Mouse (Mus musculus) ZHBTc4 (cell line): Measurements from ENCODE around the gene Gcsam.

Experiments
- DNase-seq: peaks from one replicate; pipeline ENCODE4 v3.0.0-alpha.2; 2011; ENCODE audit warnings: low read depth, low spot score

Gcsam gene

GRCm38 (mm10) chr16:45651497-45651896 lies 41.3 kb downstream of the Gcsam start:
- DNase-seq: no peak

DNA sequence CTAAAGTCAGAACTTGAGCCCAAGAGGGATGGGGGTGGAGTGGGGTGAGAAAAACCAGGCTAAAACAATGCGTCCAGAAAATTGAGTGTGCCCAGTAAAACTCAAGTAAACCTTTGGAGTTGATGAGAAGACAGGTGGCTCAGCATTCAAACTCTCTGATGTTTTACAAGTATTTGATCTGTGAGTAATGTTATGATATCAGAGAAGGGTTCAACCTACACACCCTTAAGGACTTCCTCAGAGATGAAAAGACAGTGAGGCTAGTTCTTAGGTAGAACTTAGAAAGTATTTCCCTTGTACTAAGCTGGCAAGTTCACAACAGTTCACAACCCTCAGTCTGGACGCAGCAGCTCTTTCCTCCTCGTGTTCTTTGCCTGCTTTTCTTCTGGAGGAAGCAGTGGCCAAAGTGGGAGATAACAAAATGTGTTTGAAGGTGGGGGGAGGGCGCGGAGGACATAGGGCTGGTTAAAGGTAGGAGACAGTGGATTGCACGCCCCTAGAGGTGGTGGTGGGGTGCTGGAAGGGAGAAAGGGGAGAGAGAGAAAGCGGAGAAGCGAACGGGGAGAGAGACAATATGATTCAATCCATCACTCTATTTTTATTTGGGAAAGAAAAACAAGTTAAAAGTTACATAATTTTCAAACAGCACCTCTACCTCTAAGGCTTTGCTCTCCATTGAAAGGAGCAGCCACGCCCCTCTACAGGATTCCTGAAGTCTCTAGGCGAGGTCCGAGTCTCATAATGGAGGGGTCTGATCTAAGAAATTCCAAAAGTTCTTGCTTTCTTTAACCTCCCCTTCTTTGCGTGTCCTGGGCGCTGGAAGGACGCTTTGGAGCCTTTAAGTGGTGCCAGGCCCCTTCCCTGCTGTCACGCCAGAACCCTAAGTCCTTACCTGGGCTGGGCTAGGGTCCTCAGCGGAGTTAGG lies 43.1 kb downstream of the Gcsam start:
- DNase-seq: peak; percentile 54

DNA sequence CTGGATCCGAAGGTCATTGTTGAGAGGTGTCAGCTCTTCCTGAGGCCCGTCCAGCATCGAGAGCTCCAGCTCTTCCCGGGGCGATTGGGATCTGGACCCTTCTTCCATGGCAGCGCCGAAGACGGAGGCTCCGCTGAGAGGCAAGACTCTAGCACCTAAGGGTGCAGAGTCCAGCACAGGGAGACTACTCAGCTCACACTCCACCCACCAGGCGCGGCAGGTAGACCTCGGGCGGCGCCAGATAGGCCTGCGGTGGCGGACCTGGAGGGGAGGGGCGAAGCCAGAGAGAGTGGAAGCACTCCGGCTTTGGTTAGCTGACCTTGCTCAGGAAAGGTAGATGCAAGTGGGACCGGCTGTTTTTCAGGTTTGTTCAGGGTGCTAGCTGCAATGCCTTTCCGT lies 43.8 kb downstream of the Gcsam start, which contains the start of gene BC016579:
Gene BC016579, minus strand, starts transcription at position 135 of the 399 bp plus-strand sequence.
- DNase-seq: peak; percentile 51

DNA sequence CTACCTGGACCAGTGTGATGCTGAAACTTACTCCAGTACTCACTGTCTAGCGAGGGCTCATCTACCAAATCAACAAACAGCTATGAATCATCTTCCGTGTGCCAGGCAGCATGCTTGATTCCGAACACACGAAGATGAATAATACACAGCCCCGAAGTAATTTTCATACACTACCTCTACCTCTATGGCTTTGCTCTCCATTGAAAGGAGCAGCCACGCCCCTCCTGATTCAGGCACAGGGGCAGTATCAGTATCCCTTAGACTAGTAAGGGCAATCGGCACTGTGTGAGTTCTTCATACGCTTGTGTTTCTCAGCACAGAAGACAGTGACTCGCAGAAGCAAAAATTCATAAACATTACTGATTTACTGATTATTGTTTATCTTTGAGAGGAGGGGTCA lies 44.3 kb downstream of the Gcsam start:
- no peak for DNase-seq

DNA sequence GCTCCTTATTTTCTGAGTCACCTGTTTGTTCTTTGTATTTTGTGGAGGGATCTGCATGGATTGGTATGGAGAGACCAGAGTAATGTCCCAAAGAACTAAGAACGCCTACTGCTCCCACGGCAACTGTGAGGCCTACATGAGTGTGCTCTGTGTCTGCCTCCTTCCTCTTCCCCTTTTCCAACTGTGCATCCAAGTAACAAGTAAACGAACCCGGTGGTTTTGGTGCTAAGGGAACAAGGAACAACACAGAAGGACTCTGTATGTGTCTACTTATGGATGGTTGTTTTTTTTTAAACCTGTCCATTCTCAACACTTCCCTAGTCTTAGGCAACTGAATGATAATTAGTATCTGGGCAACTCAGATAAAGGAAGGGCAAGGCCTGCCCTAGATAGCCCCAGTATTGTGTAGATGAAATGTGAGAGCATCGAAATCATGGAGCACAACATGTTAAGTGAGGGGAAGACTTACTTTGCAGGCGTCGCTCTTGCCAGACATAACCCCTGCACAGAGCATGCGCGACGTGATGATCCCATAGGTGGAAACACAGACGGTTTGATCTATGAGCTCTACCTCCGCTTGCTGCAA lies 47.5 kb downstream of the Gcsam start:
- no peak for DNase-seq

DNA sequence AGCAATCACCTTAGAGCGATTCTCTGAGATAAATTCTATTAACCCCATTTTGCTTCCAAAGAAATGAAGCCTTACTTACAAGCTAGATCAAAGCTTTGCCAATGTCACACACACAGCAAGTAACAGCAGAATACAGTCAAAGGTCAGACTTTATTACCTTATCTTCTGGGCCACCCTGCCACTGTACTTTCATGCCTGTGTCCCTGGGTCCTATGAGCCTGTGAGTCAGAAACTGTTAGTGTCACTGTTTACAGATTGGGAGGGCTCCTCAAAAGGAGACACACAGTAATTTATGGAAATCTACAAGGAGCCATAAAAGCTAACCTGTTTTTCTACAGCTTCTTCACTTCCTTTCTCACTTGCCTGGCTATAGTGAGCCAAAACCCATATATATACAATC lies 48.1 kb downstream of the Gcsam start:
- no peak for DNase-seq

DNA sequence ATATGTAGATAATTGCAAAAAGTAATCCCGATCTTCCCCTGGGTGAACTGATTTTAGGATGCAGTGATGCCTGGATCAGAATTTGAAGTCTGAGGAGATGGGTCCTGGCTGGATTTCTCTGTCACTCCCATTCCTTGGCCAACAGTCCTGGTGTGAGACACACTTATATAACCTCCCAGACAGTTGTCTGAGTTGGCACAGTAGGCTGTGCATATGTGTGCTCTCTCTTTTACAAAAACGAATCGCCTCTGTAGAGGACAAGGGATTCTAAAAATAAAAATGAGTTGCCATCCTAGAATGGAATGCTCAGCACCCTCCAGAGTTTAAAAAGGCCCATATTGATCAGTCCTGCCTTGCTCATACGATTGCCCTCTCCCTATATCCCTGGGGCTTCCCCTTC lies 49.4 kb downstream of the Gcsam start:
- no peak for DNase-seq

GRCm38 (mm10) chr16:45662381-45662780 lies 52.2 kb downstream of the Gcsam start:
- DNase-seq: no peak

GRCm38 (mm10) chr16:45666136-45666535 lies 56.0 kb downstream of the Gcsam start:
- no peak for DNase-seq

DNA sequence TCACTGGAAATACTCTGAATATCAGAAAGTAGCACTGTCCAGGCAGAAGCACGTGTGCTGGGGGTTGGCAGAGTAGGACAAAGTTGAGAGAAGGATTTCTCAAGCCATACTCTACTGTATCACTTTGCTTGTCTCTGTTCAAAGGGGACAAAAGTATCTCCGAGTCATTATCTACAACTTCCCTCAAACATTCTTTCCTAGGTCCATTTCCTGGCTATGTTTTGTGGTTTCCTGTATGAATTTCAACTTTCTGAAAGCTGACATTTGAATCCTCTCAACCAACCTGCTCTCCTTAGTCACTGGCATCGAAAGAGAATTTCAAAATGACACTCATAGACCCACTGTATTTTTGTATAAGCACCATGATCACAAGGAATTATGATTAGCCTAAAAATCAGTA lies 58.0 kb downstream of the Gcsam start:
- no peak for DNase-seq

GRCm38 (mm10) chr16:45670005-45670404 lies 59.8 kb downstream of the Gcsam start:
- DNase-seq: no peak
